Mouse (Mus musculus) lung, embryonic 14.5 days (tissue): ENCODE results near the gene Chpt1. TPM values are rescaled to one million over a fixed set of nuclear protein-coding genes. Genes with fewer than 3 reads are reported as not detected.
A peak's percentile ranks its signal among the peaks of the same experiment; 100 is the strongest.
"Not testable (repeated sequence)": the region's sequence is repeated elsewhere in the genome, so short reads cannot be mapped to it uniquely, and the experiment has no call there.

Experiments
- ATAC-seq: fragments of 200-750 bp; cut with Nextera tagmentation; 2 replicates; pipeline ENCODE4 v1.8.0; 2017; ENCODE audit warnings: mild to moderate bottlenecking, moderate TSS enrichment, moderate library complexity; ENCODE audit not compliant: insufficient read depth
- DNase-seq: peaks from one replicate; pipeline ENCODE4 v3.0.0-alpha.2; 2015
- H3K27ac ChIP-seq: fragments of 300-500 bp; sonication (generic); 2 replicates; pipeline ENCODE4 v1.5.1; 2014; ENCODE audit warnings: low read depth, mild to moderate bottlenecking, moderate library complexity
- H3K27me3 ChIP-seq: fragments of 300-500 bp; sonication (generic); 2 replicates; pipeline ENCODE4 v1.6.1; 2014; ENCODE audit warnings: low read length, control low read depth; ENCODE audit not compliant: insufficient read depth
- H3K36me3 ChIP-seq: fragments of 300-500 bp; sonication (generic); 2 replicates; pipeline ENCODE4 v1.6.1; 2014; ENCODE audit warnings: control low read depth; ENCODE audit not compliant: insufficient read depth
- H3K4me1 ChIP-seq: fragments of 300-500 bp; sonication (generic); 2 replicates; pipeline ENCODE4 v1.6.1; 2014; ENCODE audit warnings: antibody characterized with exemption, control low read depth; ENCODE audit not compliant: insufficient read depth
- H3K4me2 ChIP-seq: fragments of 300-500 bp; sonication (generic); 2 replicates; pipeline ENCODE4 v1.6.1; 2014; ENCODE audit warnings: mild to moderate bottlenecking
- H3K4me3 ChIP-seq: fragments of 300-500 bp; sonication (generic); 2 replicates; pipeline ENCODE4 v1.5.1; 2014; ENCODE audit warnings: low read depth, low read length
- H3K9ac ChIP-seq: fragments of 300-500 bp; sonication (generic); 2 replicates; pipeline ENCODE4 v1.6.1; 2014
- H3K9me3 ChIP-seq: fragments of 300-500 bp; sonication (generic); 2 replicates; pipeline ENCODE4 v1.6.1; 2016; ENCODE audit warnings: low read depth, low read length, control low read depth
- CTCF ChIP-seq: IDR thresholded peaks from 2 replicates; pipeline ENCODE4 v1.5.1; 2016; ENCODE audit warnings: antibody characterized with exemption, low read depth
- WGBS: fragments of 180-500 bp; shearing (Covaris S2); extraction: QIAGEN DNeasy Blood & Tissue Kit; methylation state at CpG from one replicate; pipeline ENCODE4 v1.1.7; 2014; 5-methylcytosine and 5-hydroxymethylcytosine counted together
- polyA plus RNA-seq: library from polyadenylated mRNA; unstranded; fragments of >200 nt; fragmentation: Nextera tagmentation; extraction: Ambion mirVana; gene quantifications from 2 replicates; pipeline ENCODE4 v1.2.1, GENCODE M21; 2014

The Chpt1 gene
- polyA plus RNA-seq, 1 experiment from 2014 or later: 40.5 TPM

DNA sequence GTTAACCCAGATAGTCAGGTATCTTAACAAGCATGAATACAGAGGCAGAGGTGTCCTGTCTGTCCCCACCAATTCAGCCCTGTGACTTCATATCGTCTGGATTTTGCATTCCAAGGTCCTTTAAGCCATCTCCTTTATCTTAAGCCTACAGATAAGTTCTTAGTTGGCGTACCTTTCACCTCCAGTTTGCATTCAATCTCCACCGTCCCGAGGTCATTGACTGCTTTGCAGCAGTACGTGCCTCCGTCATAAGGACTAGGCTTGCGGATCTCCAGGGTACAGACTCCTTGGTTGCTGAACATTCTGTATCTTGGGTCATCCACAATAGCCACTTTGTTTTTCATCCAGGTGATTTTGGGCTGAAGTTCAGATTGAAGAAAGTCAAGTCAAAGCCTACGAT, 18.9 kb upstream of the Chpt1 start:
- no peak for TF ChIP-seq CTCF
- Histone ChIP-seq H3K36me3 (no peaks in the 10 kb centered on the region), H3K27me3 (no peaks in the 10 kb centered on the region), H3K27ac (no peak overlapping the region), H3K4me3 (no peak overlapping the region), H3K4me2 (no peak overlapping the region), H3K9me3 (no peaks in the 10 kb centered on the region), H3K4me1 (no peaks in the 10 kb centered on the region), H3K9ac (no peak overlapping the region)
- WGBS: 75% methylated on average over 8 of the region's 8 CpGs
- DNase-seq (no peak), ATAC-seq (no peak)

DNA sequence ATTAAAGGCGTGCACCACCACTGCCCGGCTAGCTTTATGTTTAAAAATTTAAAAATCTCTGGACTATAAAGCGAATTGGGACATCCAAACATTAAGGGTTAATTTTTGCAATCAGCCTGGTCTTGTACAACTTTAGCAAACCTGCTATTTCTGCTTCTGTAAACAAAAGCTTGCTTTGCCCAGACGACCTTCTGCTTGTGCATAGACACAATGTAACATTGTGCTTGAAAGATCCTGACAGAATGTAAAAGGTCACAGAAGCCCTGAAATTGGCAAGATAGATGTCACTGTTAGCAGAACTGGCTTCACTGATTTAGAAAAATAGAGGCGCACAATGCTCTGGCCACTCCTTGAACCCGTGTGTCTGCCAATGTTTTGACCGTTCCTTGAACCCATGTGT, 11.2 kb upstream of the Chpt1 start:
- not testable (repeated sequence) for H3K27me3 ChIP-seq, H3K4me3 ChIP-seq, H3K27ac ChIP-seq, H3K4me1 ChIP-seq, ATAC-seq, H3K36me3 ChIP-seq, H3K9me3 ChIP-seq, DNase-seq, H3K9ac ChIP-seq, H3K4me2 ChIP-seq
- WGBS: 78% methylated on average over 7 of the region's 7 CpGs

- no peak overlapping the region for H3K27ac ChIP-seq
- H3K9me3 ChIP-seq: no peaks in the 10 kb centered on the region
- H3K4me1 ChIP-seq: no peaks in the 10 kb centered on the region; the same call in 1 of the 2 replicates
- H3K27me3 ChIP-seq: no peaks in the 10 kb centered on the region
- no peak overlapping the region for H3K4me3 ChIP-seq
- H3K9ac ChIP-seq: no peak overlapping the region
- no peak overlapping the region for H3K4me2 ChIP-seq
- H3K36me3 ChIP-seq: no peaks in the 10 kb centered on the region
- no peak for ATAC-seq
- 69% methylated on average over 2 of the region's 2 CpGs for WGBS
- peak; percentile 39; the same call in 1 of the 2 replicates for TF ChIP-seq CTCF
- DNase-seq: peak; percentile 61
Measured at GRCm38 (mm10) chr10:88514495-88514894, 10.6 kb upstream of the Chpt1 start.

GRCm38 (mm10) chr10:88513574-88514135, 9.8 kb upstream of the Chpt1 start:
- Histone ChIP-seq H3K4me3 (no peak overlapping the region), H3K9ac (no peak overlapping the region), H3K4me1 (no peaks in the 10 kb centered on the region; the same call in 1 of the 2 replicates), H3K4me2 (no peak overlapping the region), H3K27ac (no peak overlapping the region), H3K27me3 (no peaks in the 10 kb centered on the region), H3K36me3 (no peaks in the 10 kb centered on the region), H3K9me3 (no peaks in the 10 kb centered on the region)
- ATAC-seq (no peak), DNase-seq (no peak)
- 70% methylated on average over 8 of the region's 8 CpGs for WGBS
- no peak for TF ChIP-seq CTCF

- Histone ChIP-seq H3K9me3 (no peaks in the 10 kb centered on the region), H3K4me3 (no peak overlapping the region), H3K27ac (no peak overlapping the region), H3K36me3 (no peaks in the 10 kb centered on the region), H3K27me3 (no peaks in the 10 kb centered on the region), H3K9ac (no peak overlapping the region), H3K4me1 (no peaks in the 10 kb centered on the region; the same call in 1 of the 2 replicates), H3K4me2 (no peak overlapping the region)
- 74% methylated on average over 9 of the region's 9 CpGs for WGBS
- TF ChIP-seq CTCF: no peak
- ATAC-seq (no peak), DNase-seq (no peak)
Measured at GRCm38 (mm10) chr10:88511355-88511754, 7.5 kb upstream of the Chpt1 start.

GRCm38 (mm10) chr10:88510503-88511271, 6.8 kb upstream of the Chpt1 start:
- Histone ChIP-seq H3K4me2 (no peak overlapping the region), H3K36me3 (no peaks in the 10 kb centered on the region), H3K27me3 (no peaks in the 10 kb centered on the region), H3K4me3 (no peak overlapping the region), H3K9ac (no peak overlapping the region), H3K9me3 (no peaks in the 10 kb centered on the region), H3K4me1 (no peaks in the 10 kb centered on the region; the same call in 1 of the 2 replicates), H3K27ac (peak overlapping the region; percentile 46; the same call in 1 of the 2 replicates)
- TF ChIP-seq CTCF: no peak
- peak; percentile 78 for DNase-seq
- ATAC-seq: peak; percentile 92
- WGBS: 32% methylated on average over 12 of the region's 12 CpGs

GRCm38 (mm10) chr10:88507691-88508143, 3.8 kb upstream of the Chpt1 start:
- Histone ChIP-seq H3K36me3 (no peaks in the 10 kb centered on the region), H3K4me3 (no peak overlapping the region), H3K9me3 (no peaks in the 10 kb centered on the region), H3K27me3 (no peaks in the 10 kb centered on the region), H3K4me2 (no peak overlapping the region), H3K9ac (no peak overlapping the region), H3K27ac (no peak overlapping the region), H3K4me1 (0 out of 2 replicates have a peak, but pooled peaks cover 3% of the 10 kb centered on the region)
- DNase-seq: no peak
- TF ChIP-seq CTCF: no peak
- WGBS: 69% methylated on average over 7 of the region's 7 CpGs
- no peak for ATAC-seq
